Mouse (Mus musculus) bone marrow macrophage, adult 2 months (primary cell): Measurements from ENCODE around the gene Cbfa2t2.

Experiments used
- CTCF ChIP-seq: IDR thresholded peaks from 2 replicates; pipeline ENCODE4 v1.5.1; 2012; ENCODE audit warnings: low read depth, mild to moderate bottlenecking, low read length, moderate library complexity
- POLR2A ChIP-seq: IDR thresholded peaks from 2 replicates; pipeline ENCODE4 v1.6.1; 2012; ENCODE audit warnings: mild to moderate bottlenecking, low read depth, low read length, borderline replicate concordance

GRCm38 (mm10) chr2:154586405-154586804 is 150.1 kb downstream of the Cbfa2t2 start:
- TF ChIP-seq CTCF (no peak), POLR2A (no peak)
